Mouse (Mus musculus) midbrain, embryonic 14.5 days (tissue): Measurements from ENCODE around the gene Txk. TPM values are rescaled to one million over a fixed set of nuclear protein-coding genes. Genes with fewer than 3 reads are reported as not detected.

ENCODE experiments used
- ATAC-seq: fragments of 200-750 bp; cut with Nextera tagmentation; 2 replicates; pipeline ENCODE4 v1.8.0; 2017; ENCODE audit warnings: moderate number of reproducible peaks, moderate library complexity; ENCODE audit not compliant: low FRiP score, low TSS enrichment
- DNase-seq: peaks from one replicate; pipeline ENCODE4 v3.0.0-alpha.2; 2015
- H3K27ac ChIP-seq: fragments of 300-500 bp; sonication (generic); replicated peaks from 2 replicates; pipeline ENCODE4 v1.5.1; 2014; ENCODE audit warnings: mild to moderate bottlenecking, low read depth, low read length, moderate library complexity
- H3K27me3 ChIP-seq: fragments of 300-500 bp; sonication (generic); 2 replicates; pipeline ENCODE4 v1.6.1; 2014; ENCODE audit warnings: low read length, control low read depth, mixed read lengths; ENCODE audit not compliant: control insufficient read depth, insufficient read depth
- H3K36me3 ChIP-seq: fragments of 300-500 bp; sonication (generic); 2 replicates; pipeline ENCODE4 v1.6.1; 2014; ENCODE audit warnings: low read length, control low read depth; ENCODE audit not compliant: control insufficient read depth, insufficient read depth
- H3K4me1 ChIP-seq: fragments of 300-500 bp; sonication (generic); 2 replicates; pipeline ENCODE4 v1.6.1; 2014; ENCODE audit warnings: mild to moderate bottlenecking, antibody characterized with exemption, low read length, control low read depth; ENCODE audit not compliant: control insufficient read depth, insufficient read depth
- H3K4me2 ChIP-seq: fragments of 300-500 bp; sonication (generic); 2 replicates; pipeline ENCODE4 v1.6.1; 2014; ENCODE audit warnings: mild to moderate bottlenecking, low read length, moderate library complexity
- H3K4me3 ChIP-seq: fragments of 300-500 bp; sonication (generic); replicated peaks from 2 replicates; pipeline ENCODE4 v1.5.1; 2014; ENCODE audit warnings: low read depth, low read length
- H3K9ac ChIP-seq: fragments of 300-500 bp; sonication (generic); replicated peaks from 2 replicates; pipeline ENCODE4 v1.6.1; 2014; ENCODE audit warnings: mild to moderate bottlenecking, low read length, moderate library complexity
- H3K9me3 ChIP-seq: fragments of 300-500 bp; sonication (generic); 2 replicates; pipeline ENCODE4 v1.6.1; 2016; ENCODE audit warnings: low read length, control low read depth, mixed read lengths; ENCODE audit not compliant: control insufficient read depth
- WGBS: fragments of 180-500 bp; shearing (Covaris S2); extraction: QIAGEN DNeasy Blood & Tissue Kit; methylation state at CpG from one replicate; pipeline ENCODE4 v1.1.7; 2014; 5-methylcytosine and 5-hydroxymethylcytosine counted together
- polyA plus RNA-seq: library from polyadenylated mRNA; unstranded; fragments of >200 nt; fragmentation: Nextera tagmentation; extraction: Ambion mirVana; gene quantifications from 2 replicates; pipeline ENCODE4 v1.2.1, GENCODE M21; 2014

Txk gene
- polyA plus RNA-seq, 1 experiment from 2014 or later: 0.12 TPM

DNA sequence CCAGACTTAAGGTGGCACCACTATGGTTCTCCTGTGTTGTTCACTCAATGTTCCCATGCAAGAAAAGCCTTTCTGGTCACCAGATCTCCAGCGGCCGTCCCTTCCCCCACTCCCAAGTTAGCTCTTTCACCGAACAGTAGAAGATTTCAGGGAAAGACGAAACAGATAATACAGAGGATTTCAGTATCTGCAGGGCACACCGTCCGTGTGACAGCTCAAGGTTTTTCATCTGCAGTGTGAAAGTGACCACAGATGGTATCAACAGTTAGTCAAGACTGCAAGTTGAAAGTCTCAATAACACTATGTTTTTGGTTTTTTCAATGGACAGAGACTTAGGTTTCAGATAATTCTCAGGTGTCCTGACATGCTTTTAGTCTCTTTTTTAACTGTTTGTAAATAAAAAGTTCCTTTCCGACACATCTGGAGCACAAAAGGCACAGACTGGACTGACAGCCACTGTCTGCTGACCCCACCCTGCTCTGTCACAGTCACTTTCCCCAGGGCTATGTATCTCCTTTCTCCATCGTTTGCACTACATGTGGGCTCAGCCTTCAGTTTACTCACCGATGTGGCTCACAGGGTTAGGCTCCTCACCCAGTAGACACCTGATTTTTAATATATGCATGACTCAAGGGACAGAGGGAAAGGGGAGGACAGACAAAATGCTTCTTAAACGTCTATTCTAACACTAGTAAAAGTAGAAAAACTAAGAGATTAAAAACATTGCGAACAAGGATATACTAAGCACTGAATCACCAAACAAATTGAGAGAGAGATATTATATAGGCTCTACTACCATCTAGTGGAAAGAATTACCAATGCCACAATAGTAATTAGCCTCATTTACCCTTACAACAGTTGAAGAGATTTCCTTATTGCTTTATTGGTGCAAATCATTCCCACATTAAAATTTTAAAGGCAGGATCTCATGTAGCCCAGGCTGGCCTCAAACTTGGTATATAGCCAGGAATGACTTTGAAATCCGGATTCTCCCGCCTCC is 6.6 kb upstream of the Txk start:
- H3K4me3 ChIP-seq: no peak overlapping the region
- H3K9me3 ChIP-seq: no peaks in the 10 kb centered on the region
- ATAC-seq (no peak), DNase-seq (peak; percentile 65)
- H3K36me3 ChIP-seq: no peaks in the 10 kb centered on the region
- H3K9ac ChIP-seq: no peak overlapping the region
- H3K27ac ChIP-seq: no peak overlapping the region
- no peaks in the 10 kb centered on the region for H3K4me1 ChIP-seq
- H3K4me2 ChIP-seq: no peak overlapping the region
- WGBS: 80% methylated on average over 13 of the region's 13 CpGs
- no peaks in the 10 kb centered on the region for H3K27me3 ChIP-seq

DNA sequence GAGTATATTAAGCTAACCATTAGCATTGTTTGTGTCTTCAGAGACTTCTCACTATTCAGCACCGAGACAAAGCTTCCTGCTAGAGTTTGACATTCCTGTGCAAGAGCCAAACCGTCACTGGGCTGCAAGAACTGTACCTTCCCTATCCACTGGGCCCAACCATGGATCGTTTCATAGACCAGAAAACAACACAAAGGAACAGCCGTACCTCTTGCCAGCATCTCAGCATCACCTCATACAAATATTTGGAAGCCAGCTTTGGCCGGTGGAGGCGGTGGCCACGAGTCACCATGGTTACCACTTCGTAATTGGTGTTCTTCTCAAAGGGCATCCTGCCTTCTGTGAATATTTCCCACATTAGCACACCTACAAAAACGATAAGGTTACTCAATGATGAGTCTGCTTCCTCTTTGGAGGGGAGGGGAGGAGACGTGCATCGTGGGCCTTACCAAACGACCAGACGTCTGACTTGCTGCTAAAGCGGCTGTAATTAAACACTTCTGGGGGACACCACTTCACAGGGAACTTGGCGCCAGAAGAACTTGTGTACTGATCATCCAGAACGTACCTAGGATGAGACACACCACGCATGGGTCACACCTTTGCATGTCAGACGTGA is 4.7 kb upstream of the Txk start:
- no peak for DNase-seq
- ATAC-seq: no peak
- Histone ChIP-seq H3K36me3 (no peaks in the 10 kb centered on the region), H3K27me3 (no peaks in the 10 kb centered on the region), H3K4me3 (no peak overlapping the region), H3K4me2 (no peak overlapping the region), H3K9ac (no peak overlapping the region), H3K9me3 (no peaks in the 10 kb centered on the region), H3K27ac (no peak overlapping the region), H3K4me1 (no peaks in the 10 kb centered on the region)
- WGBS: 75% methylated on average over 18 of the region's 18 CpGs

DNA sequence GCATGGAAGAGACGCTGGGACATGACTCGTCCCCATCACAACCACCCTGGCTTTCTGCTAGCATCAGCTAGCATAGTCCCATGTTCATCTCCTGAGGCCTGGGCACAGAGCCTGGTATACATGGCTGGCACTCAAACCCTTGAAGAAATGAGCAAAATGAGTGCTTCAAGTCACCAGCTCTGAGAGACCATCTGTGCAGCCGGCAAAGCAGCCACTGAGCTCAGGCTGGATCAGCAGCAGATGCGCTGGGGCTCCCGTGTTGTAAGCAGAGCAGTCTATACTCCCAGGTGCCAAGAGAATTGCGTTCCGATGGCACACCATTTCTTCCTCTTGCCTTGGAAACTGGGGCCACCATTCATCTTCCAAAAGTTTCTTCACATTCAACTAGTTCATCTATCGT is 3.4 kb upstream of the Txk start:
- Histone ChIP-seq H3K4me2 (no peak overlapping the region), H3K9ac (no peak overlapping the region), H3K36me3 (no peaks in the 10 kb centered on the region), H3K4me3 (no peak overlapping the region), H3K9me3 (no peaks in the 10 kb centered on the region), H3K27me3 (no peaks in the 10 kb centered on the region), H3K27ac (no peak overlapping the region), H3K4me1 (no peaks in the 10 kb centered on the region)
- no peak for DNase-seq
- no peak for ATAC-seq
- WGBS: 92% methylated on average over 8 of the region's 8 CpGs

DNA sequence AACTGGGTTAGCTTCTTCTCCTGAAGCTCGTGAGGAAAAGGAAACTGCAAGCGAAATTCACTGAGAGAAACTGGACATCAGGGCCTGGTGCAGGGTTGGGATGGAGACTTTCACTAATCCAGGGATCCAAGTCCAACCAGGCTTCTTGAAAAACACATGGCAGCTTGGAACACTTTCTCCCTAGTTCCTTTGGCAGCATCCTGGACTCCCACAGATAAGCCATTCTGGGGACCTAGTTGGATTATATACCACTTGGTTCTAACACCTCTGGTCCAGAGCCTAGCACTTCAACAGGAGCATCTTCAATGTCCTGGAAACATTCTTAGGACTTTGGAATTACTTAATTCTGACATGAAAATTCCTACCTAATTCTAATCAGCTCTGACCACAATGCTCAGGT is 2.5 kb upstream of the Txk start:
- Histone ChIP-seq H3K36me3 (no peaks in the 10 kb centered on the region), H3K9ac (no peak overlapping the region), H3K4me1 (no peaks in the 10 kb centered on the region), H3K4me2 (no peak overlapping the region), H3K27me3 (no peaks in the 10 kb centered on the region), H3K9me3 (no peaks in the 10 kb centered on the region), H3K4me3 (no peak overlapping the region), H3K27ac (no peak overlapping the region)
- DNase-seq (no peak), ATAC-seq (no peak)
- 87% methylated on average over 2 of the region's 2 CpGs for WGBS

DNA sequence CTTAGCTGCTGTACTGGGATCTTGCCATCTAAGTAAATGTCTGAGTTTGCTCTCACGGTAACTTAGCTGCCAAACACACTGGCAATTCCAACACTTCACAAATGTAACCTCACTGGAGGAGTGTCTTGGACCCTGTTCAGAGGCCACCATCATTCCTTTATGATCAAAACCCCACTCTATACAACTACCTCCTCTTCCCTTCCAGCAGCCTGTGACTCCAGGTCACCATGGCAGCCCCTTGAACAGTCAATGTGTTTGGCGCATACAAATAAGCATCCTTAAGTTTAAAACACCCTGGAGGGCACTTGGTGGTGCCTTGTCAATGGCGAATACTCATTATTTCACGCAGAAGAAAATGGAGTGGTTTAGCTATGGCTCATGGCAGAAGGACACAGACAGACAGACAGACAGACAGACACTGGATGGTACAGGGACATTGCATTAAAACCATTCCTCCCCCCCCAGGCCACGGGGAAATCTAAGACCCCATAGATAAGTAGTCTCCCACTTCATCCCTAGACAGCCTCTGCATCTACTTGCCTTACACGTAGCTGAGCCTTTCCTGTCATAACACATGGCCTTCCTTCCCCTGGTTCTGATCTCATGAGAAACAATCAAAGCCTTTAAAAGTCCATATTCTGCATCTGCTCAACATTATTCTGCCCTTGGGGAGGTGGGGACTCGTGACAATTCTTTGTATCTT is 1.4 kb downstream of the Txk start:
- H3K4me3 ChIP-seq: no peak overlapping the region
- ATAC-seq: peak; percentile 37; the same call in 1 of the 2 replicates
- peak; percentile 24 for DNase-seq
- H3K36me3 ChIP-seq: no peaks in the 10 kb centered on the region
- H3K27ac ChIP-seq: no peak overlapping the region
- WGBS: 82% methylated on average over 7 of the region's 7 CpGs
- no peaks in the 10 kb centered on the region for H3K27me3 ChIP-seq
- no peaks in the 10 kb centered on the region for H3K4me1 ChIP-seq
- no peak overlapping the region for H3K4me2 ChIP-seq
- no peak overlapping the region for H3K9ac ChIP-seq
- H3K9me3 ChIP-seq: no peaks in the 10 kb centered on the region

DNA sequence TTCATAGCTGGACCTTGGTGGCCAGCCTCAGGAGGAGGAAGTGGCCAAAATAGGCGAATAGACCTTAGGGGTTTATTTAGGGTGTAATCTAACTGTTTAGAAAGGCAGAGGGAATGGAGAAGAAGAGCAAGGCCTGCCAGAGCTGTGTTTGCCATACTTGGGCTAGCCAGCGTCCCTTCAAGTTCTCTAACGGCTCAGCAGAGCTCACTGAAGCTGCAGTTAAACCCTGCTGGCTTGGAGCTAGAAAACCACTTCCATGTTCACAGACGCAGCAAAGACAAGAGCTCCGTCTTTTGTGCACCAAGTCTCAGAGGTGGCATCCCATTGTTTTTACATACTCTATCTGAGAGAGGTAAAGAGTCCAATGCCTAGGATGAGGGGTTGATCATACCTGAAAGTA is 2.4 kb downstream of the Txk start:
- H3K9me3 ChIP-seq: no peaks in the 10 kb centered on the region
- no peaks in the 10 kb centered on the region for H3K36me3 ChIP-seq
- DNase-seq (no peak), ATAC-seq (no peak)
- no peak overlapping the region for H3K4me2 ChIP-seq
- no peaks in the 10 kb centered on the region for H3K27me3 ChIP-seq
- no peak overlapping the region for H3K9ac ChIP-seq
- WGBS: 86% methylated on average over 5 of the region's 5 CpGs
- H3K4me1 ChIP-seq: no peaks in the 10 kb centered on the region
- H3K4me3 ChIP-seq: no peak overlapping the region
- H3K27ac ChIP-seq: no peak overlapping the region

DNA sequence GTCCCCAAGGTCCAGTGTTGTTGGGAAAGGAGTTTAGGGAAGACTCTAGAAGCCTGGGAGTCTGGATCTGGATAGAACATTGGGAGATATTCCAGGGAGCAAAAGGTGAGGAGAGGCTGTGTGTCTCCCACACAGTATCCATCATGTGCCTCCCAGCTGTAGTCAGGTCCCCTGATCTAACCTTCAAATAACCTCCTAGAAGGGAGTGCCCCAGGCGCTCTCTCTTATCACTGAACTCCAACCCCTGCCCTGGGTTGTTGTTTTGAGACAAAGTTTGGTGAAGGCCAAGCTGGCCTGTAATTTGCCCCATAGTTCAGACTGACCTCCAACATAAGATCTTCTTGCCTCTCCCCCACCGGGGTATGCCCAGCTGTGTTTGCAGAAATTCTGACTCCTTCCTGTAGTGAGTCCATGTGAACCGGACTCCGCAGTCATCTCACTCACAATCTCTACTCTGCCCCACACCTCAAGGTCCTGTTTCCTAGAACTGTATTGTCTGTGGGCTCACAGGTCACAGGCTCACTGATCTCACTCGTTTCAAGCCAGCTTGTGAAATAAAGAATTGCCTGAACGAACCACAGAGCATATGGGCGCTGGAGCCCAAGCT is 3.8 kb downstream of the Txk start:
- WGBS: 80% methylated on average over 7 of the region's 7 CpGs
- ATAC-seq: no peak

DNA sequence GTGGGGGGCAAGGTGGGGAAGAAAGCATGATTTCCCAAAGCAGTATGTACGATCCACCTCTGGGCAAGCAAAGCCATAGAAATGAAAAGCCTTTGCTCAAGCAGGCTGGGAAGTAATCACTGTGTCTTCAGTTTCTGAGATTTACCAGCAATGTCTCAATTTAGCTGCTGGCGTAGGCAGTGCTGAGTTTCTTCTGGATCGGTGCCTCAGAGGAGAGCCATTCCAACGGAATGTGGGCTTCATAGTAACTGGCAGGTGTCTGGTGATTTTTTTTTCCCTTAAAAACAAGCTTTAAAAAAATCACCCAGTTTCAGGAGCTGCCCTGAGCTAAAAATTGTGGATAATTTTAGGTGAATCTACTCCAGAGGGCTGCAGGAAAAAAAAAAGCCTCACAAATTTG is 5.2 kb downstream of the Txk start:
- WGBS: 73% methylated on average over 4 of the region's 4 CpGs
- no peak for ATAC-seq
- no peak overlapping the region for H3K4me2 ChIP-seq
- no peaks in the 10 kb centered on the region for H3K27me3 ChIP-seq
- DNase-seq: no peak
- H3K27ac ChIP-seq: no peak overlapping the region
- no peak overlapping the region for H3K4me3 ChIP-seq
- H3K9me3 ChIP-seq: no peaks in the 10 kb centered on the region
- H3K9ac ChIP-seq: no peak overlapping the region
- H3K36me3 ChIP-seq: no peaks in the 10 kb centered on the region
- no peaks in the 10 kb centered on the region for H3K4me1 ChIP-seq

More for the DNA sequence above, 3.8 kb downstream of the Txk start:
- Histone ChIP-seq H3K36me3 (no peaks in the 10 kb centered on the region), H3K4me2 (no peak overlapping the region), H3K4me1 (no peaks in the 10 kb centered on the region), H3K27ac (no peak overlapping the region), H3K4me3 (no peak overlapping the region), H3K27me3 (no peaks in the 10 kb centered on the region), H3K9ac (no peak overlapping the region), H3K9me3 (no peaks in the 10 kb centered on the region)
- DNase-seq: no peak
